Mouse (Mus musculus) megakaryocyte, embryonic 14.5 days (primary cell): ENCODE data around the gene Pcdh9.

Experiments used
- FLI1 ChIP-seq: IDR thresholded peaks from 2 replicates; pipeline ENCODE4 v1.6.1; 2012; ENCODE audit warnings: low read length, inconsistent platforms, mixed read lengths
- GATA1 ChIP-seq: IDR thresholded peaks from 3 replicates; pipeline ENCODE4 v1.6.1; 2012; ENCODE audit warnings: mixed read lengths, low read length, inconsistent platforms, borderline replicate concordance

- TF ChIP-seq GATA1 (no peak), FLI1 (no peak)
Measured at GRCm38 (mm10) chr14:93842686-93843288, 47.7 kb downstream of the Pcdh9 start.
